Mouse (Mus musculus) ovary, postnatal 36 days (tissue): ENCODE data around the gene Abcc4.

ENCODE experiments used
- DNase-seq: peaks from one replicate; pipeline ENCODE4 v3.0.0; 2022; ENCODE audit warnings: low spot score, mixed read lengths

The Abcc4 gene

GRCm38 (mm10) chr14:118638447-118639275 lies 67.4 kb downstream of the Abcc4 start:
- DNase-seq: no peak

DNA sequence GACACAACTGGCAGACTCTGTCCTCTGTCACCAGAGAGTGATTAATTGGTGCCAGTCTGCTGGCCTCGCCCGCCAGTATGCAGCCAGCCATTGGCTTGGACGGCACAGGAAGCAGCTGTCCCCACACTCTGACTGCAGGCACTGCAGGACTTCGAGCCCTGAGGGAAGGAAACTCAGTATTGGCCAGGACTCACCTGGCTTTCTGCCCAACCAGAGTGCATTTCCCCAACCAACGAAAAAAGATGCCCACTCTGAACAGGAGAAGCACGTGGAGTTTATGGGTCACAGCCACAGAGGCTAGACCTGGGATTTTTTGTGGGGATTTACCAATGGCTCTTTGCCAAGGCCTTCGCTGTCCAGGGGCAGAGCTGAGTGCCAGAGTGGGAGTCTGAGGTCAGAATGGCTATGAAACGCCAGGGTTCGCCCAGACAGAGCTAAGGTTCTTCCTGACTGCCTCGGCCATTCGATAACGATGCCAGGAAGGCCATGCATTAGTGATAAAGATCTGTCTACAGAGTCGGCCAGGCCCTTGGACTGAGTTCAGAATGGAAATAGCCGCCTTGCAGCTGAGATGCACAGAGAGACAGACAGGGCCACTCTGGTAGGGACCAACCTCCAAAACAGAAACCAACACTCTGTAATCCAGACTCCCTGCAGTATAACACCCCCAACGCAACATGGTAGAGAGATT lies 70.4 kb downstream of the Abcc4 start:
- peak; percentile 50 for DNase-seq

DNA sequence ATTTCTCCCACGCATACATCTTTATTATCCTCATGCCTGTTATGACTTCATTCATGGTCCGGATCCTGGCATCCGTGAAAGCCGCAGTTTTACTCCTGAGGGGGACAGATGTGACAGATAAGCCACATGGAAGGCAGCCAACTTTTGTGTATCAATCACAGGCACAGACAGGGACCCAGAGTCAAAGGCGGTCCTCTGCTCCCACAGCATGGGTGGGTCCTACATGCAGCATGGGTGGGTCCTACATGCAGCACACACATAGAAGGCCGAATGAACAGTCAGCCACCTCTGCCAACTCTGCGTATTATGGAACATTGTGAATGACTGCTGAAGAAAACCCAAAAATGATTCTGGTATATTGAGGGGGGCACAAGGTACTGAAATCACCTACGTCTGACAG lies 76.4 kb downstream of the Abcc4 start:
- no peak for DNase-seq

- DNase-seq: no peak
Measured at GRCm38 (mm10) chr14:118621449-118621789, 84.6 kb downstream of the Abcc4 start.

DNA sequence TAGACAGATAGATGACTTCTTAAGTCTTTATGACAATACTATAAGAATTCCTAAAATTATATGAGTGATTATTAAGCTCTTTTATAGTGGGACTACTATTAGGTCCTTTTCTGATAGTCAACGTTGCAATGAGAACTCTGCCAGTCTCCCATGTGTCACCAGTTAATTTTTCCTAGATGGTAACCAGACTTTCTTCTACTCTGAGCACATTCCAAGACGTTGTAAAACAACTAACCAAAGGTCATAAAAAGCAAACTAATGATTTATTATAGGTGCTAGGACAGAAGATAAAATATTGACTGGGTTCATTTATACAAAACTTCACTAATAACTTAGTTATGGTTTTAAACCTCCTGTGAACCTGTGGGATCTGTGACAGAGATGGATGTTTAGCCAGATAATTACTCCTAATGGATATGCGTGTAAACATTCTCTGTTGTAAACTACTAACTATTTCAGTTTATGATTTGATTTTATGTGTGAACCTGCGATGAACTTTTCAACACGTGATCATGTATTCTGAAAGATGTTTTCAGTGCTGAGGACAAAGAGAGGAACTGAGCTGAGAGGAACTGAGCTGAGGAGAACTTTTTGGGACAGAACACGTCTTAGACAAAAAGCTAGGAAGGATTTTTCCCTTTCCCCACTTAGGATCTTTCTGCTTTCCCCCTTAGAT lies 85.1 kb downstream of the Abcc4 start:
- no peak for DNase-seq

- DNase-seq: peak; percentile 38
Measured at GRCm38 (mm10) chr14:118616698-118617311, 89.2 kb downstream of the Abcc4 start.

DNA sequence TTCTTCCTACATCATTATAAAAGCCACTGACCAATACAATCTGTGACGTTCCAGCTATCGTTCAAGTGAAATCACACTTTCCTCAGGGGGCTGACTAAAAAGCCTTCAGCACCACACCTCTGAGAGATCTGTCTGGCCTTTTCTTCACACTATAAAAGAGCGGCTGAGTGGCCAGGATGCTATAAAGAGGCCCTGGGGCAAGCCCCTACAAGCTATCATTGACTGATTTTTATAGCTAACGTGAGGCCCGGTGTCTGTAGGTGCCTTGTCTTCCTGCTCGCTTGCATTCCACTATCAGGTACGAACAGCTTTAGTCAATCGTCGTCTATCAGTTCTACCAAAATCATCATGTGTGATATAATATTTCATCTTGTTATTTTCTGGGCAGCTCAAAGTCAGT lies 92.3 kb downstream of the Abcc4 start:
- DNase-seq: no peak

DNA sequence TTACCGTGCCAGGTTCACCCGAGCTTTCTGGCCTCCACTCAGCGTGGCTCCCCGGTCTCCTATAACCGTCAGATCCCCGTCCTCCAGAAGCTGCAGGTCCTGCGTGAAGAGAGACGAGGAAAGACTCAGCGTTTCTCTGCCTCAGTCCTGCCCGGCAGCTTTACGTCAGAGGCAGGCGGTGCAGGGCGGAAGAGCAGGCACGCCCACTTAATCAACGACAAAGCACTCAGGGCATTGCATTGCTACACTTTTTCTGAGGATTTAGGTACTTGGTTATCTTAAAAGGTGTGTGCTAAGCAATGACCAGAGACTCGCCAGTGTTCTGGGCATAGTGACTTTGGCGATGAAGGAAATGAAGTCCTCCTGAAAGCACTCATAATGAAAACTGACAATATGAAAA lies 94.3 kb downstream of the Abcc4 start:
- DNase-seq: no peak

DNA sequence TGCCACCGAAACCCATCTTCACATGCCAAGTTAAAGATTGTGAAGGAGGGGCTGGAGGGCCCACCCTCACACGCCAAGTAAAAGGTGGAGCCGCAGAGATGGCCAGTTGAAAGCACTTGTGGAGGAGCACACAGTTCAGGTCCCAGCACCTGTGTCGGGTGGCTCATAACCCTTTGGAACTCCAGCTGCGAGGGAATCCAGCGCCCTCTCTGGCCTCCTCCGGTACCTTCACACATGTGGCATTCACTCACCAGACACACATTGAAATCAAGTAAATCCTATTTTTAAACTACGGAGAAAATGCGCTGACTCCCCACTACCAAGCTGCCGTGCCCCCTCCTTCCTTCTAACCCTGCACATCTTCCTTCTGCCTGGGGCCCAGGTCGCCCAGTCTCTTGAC lies 95.2 kb downstream of the Abcc4 start:
- DNase-seq: no peak

DNA sequence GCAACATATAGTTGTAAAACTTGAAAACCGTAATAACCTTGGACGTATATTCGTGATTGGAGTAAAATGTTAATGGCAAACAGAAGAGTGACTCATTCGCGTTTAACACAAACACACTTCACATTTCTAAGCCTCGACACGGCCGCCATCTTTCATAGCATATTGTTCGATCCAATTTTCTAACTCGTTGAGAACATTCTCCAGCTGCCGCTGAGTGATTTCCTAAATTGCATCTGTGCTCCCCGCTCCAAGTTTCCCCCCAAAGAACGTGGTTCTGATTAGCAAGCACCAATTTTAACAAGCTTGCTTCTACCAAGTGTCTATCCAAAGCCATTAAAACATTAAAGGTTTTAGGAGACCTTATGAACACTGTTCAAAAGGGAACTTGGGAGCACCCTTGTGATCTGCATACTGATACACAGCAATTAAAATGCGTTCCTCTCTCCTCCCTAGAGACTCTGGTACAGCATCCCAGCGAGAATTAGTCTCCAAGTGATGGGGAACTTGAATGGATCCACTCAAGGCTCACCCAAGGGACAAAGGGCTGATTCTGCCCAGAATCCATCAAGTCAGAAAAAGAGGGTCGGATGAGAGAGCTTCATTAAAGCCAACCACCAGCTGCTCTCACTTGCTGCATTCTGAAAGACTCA lies 97.1 kb downstream of the Abcc4 start:
- no peak for DNase-seq

GRCm38 (mm10) chr14:118608317-118608716 lies 97.7 kb downstream of the Abcc4 start:
- no peak for DNase-seq

DNA sequence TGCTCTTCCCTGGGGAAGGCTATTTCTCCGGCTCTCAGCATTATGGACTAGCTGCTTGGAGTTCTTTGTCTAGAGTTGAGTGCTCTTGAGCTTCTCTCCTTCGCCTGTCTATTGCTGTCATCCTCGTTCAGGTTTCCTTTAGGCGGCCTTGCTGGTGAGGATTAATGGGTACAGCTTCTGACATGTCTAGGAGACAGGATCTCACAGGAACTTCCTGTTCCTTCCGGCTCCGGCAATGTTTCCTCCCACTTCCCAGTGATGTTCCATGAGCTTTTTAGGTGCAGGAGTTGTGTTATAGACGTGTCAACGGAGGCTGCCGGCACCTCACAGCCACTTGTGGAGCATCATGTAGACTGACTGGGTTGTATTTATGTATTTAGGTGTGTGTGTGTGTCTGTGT lies 99.5 kb downstream of the Abcc4 start:
- DNase-seq: no peak

GRCm38 (mm10) chr14:118604903-118605302 lies 101.1 kb downstream of the Abcc4 start:
- no peak for DNase-seq

GRCm38 (mm10) chr14:118602031-118602430 lies 104.0 kb downstream of the Abcc4 start:
- DNase-seq: no peak

DNA sequence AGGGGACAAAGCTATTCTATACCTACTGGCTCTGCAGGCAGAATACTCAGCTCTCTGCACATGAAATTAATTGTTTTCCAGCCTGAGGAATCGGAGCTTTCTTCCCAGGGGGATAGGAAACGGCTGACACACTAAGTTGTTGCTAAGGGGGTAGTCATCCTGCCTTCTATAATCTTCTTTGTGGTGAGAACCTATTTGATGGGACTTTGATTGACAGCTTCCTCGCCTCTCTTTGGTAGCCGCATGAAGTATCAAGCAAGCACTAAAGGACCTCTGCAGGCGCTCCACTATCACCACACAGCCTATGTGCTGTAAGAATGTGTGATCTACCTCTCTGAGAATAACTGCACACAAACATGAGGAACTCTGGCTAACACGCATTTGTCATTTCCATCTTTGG lies 105.3 kb downstream of the Abcc4 start:
- DNase-seq: no peak

DNA sequence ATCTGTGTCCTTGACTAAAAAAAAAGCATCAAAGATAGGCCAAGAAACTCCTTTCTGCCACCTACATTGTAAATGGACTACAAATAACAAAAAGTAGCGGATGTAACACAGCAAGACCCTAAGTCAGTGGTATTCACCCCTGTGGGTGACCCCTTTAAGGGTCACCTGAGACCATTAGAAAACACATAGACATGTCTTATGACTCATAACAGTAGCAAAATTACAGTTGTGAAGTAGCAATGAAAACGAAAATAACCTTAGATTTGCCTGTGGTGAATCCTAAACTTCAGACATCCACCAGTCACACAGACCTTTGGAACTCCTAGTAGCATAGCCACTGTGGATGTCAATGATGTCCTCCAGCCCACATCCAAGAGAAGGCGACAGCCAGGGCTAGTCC lies 107.3 kb downstream of the Abcc4 start:
- no peak for DNase-seq

- DNase-seq: no peak
Measured at GRCm38 (mm10) chr14:118594463-118594862, 111.6 kb downstream of the Abcc4 start.

DNA sequence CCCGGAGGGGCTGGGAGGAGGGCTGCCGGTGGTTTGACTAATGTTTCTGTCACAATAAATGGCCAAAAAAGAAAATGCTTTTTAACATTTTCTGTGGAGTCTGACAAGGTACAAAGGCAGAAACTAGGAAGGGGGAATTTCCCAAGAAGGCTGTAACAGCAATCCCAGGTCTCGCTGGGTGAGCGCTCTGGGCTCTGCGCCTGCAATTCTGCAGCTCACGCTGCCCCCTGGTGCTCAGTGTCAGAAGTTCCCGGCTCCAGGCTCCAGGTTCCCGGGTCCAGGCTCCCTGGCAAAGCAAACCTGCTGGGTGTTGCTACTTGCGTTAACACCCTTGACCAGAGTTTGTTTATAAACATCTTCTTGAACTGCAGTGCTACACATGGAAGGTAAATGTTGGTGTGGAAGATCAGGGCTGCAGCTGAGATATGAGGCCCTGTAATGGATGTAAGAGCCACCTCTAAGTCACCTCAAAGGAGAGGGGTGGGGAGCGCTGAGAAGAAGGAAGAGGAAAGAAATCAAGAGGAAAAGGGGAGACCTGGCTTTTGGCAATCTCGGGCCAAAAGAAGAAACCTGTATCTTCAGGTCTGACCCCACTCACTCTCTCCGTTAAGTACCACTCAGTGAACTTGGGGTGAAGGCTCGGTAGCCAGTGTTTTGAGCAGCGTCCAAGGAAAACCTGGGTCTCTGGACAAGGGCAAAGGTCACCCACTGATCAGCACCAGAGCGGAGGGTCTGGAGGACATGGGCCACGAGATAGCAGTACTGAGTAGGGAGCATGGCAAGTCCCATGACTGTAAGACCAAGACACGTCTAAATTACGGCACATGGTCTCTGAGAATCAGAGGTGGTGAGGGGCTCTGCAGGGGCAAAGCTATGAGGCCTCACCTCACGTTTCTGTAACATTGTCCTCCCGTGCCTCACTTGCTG lies 114.3 kb downstream of the Abcc4 start:
- peak; percentile 72 for DNase-seq

GRCm38 (mm10) chr14:118582333-118582941 lies 123.6 kb downstream of the Abcc4 start:
- no peak for DNase-seq

GRCm38 (mm10) chr14:118581673-118582072 lies 124.3 kb downstream of the Abcc4 start:
- no peak for DNase-seq
